Mouse (Mus musculus) cortical plate, adult 2 months (tissue): ENCODE results near the gene Brd4.

ENCODE experiments used
- CTCF ChIP-seq: fragments of 200-500 bp; IDR thresholded peaks from 2 replicates; pipeline ENCODE4 v1.5.1; 2011; ENCODE audit warnings: mild to moderate bottlenecking, control low read depth, low read length; ENCODE audit not compliant: insufficient read depth; ENCODE audit errors: extremely low read depth
- POLR2A ChIP-seq: fragments of 200-500 bp; IDR thresholded peaks from 2 replicates; pipeline ENCODE4 v1.6.1; 2011; ENCODE audit warnings: mild to moderate bottlenecking, low read length, control low read depth; ENCODE audit not compliant: insufficient read depth; ENCODE audit errors: extremely low read depth

DNA sequence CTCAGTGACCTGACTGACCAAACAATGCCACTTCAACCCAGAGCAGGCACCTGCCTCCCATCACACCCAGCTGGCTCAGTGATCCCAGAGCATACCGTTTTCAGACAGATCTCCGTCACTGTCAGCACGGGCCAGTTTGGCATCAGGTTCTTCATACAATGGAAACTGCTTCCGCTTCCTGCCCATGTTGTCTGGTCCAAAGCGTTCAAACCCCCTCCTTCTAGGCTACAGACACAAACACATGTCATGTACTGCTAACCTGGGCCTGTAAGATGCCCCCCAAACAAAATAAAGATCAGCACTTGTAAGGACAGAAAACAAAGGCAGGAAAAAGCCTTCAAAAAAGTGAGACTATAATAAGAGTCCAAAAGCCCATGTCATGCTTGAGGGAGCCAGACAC, 31.0 kb upstream of the Brd4 start:
- TF ChIP-seq CTCF = no peak
- TF ChIP-seq POLR2A = no peak
